Mouse (Mus musculus): ENCODE results near the gene Olfr223. TPM values are rescaled to one million over a fixed set of nuclear protein-coding genes. Genes with fewer than 3 reads are reported as not detected.

Olfr223 gene
- polyA plus RNA-seq (2015; fragmentation: Nextera tagmentation; extraction: Ambion mirVana) = not detected in 2 replicates

GRCm38 (mm10) chr11:59593189-59593588 lies at the start of gene Olfr223:
TSS of gene Olfr223 (minus strand) at chr11:59593289.

GRCm38 (mm10) chr11:59576135-59576534 lies 17.0 kb downstream of the Olfr223 start, which contains the start of gene Olfr222:
TSS of gene Olfr222 (minus strand) at chr11:59576235.

GRCm38 (mm10) chr11:59541324-59541723 lies 51.8 kb downstream of the Olfr223 start, which contains the start of gene Nlrp3:
TSS of gene Nlrp3 (plus strand) at chr11:59541568.

Other genes starting within 250 kb of the Olfr223 start
- not detected in 2 replicates for gene Prss38, start 217.6 kb downstream of the Olfr223 start, polyA plus RNA-seq (2015; fragmentation: Nextera tagmentation; extraction: Ambion mirVana)
- gene Jmjd4, start 143.2 kb downstream of the Olfr223 start, polyA plus RNA-seq (2015; fragmentation: Nextera tagmentation; extraction: Ambion mirVana) = 7.4 and 8.3 TPM in 2 replicates
- 46.2 and 48.9 TPM in 2 replicates for gene Snap47, start 142.1 kb downstream of the Olfr223 start, polyA plus RNA-seq (2015; fragmentation: Nextera tagmentation; extraction: Ambion mirVana)
- 4.9 and 6.6 TPM in 2 replicates for gene Zfp867, start 120.8 kb downstream of the Olfr223 start, polyA plus RNA-seq (2015; fragmentation: Nextera tagmentation; extraction: Ambion mirVana)
- gene Zkscan17, start 66.5 kb downstream of the Olfr223 start, polyA plus RNA-seq (2015; fragmentation: Nextera tagmentation; extraction: Ambion mirVana) = 7.9 and 8.9 TPM in 2 replicates
- gene Nlrp3, start 51.7 kb downstream of the Olfr223 start, polyA plus RNA-seq (2015; fragmentation: Nextera tagmentation; extraction: Ambion mirVana) = 0.08 and 0.61 TPM in 2 replicates
- 0.13 TPM in 1 of 2 replicates, not detected in the other for gene Olfr222, start 17.1 kb downstream of the Olfr223 start, polyA plus RNA-seq (2015; fragmentation: Nextera tagmentation; extraction: Ambion mirVana)
- gene Mprip, start 68.0 kb upstream of the Olfr223 start, polyA plus RNA-seq (2015; fragmentation: Nextera tagmentation; extraction: Ambion mirVana) = 41.8 and 44.5 TPM in 2 replicates
- gene Pld6, start 194.4 kb upstream of the Olfr223 start, polyA plus RNA-seq (2015; fragmentation: Nextera tagmentation; extraction: Ambion mirVana) = 1.2 and 1.5 TPM in 2 replicates
- gene Flcn, start 216.7 kb upstream of the Olfr223 start, polyA plus RNA-seq (2015; fragmentation: Nextera tagmentation; extraction: Ambion mirVana) = 42.6 and 46.7 TPM in 2 replicates
- 22.2 and 26.0 TPM in 2 replicates for gene Nt5m, start 246.2 kb upstream of the Olfr223 start, polyA plus RNA-seq (2015; fragmentation: Nextera tagmentation; extraction: Ambion mirVana)
- 118 and 120 TPM in 2 replicates for gene Cops3, start 246.5 kb upstream of the Olfr223 start, polyA plus RNA-seq (2015; fragmentation: Nextera tagmentation; extraction: Ambion mirVana)

All from skeletal muscle tissue, postnatal 0 days (tissue).